Mouse (Mus musculus) myocyte (in vitro differentiated cells): ENCODE measurements around the gene Fam71e1.

Experiments
- CEBPB ChIP-seq: IDR thresholded peaks from 2 replicates; pipeline ENCODE4 v1.6.1; 2011; ENCODE audit warnings: mild to moderate bottlenecking, moderate library complexity; ENCODE audit not compliant: poor library complexity, insufficient read depth, severe bottlenecking
- MAX ChIP-seq: IDR thresholded peaks from one replicate; pipeline ENCODE4 v1.6.1; 2011; ENCODE audit warnings: low read depth, mild to moderate bottlenecking, control low read depth
- MYOD1 ChIP-seq, 3 experiments: IDR thresholded peaks; one replicate each; pipeline ENCODE4 v1.6.1; 2011; ENCODE audit warnings: control low read depth in 2 of 3, low read depth in 2 of 3, mild to moderate bottlenecking in 2 of 3, moderate library complexity in 1 of 3; ENCODE audit not compliant: insufficient read length in 2 of 3, control insufficient read depth in 1 of 3
- POLR2A ChIP-seq: IDR thresholded peaks from one replicate; pipeline ENCODE4 v1.6.1; 2011; ENCODE audit warnings: low read depth, mild to moderate bottlenecking, control low read depth, moderate library complexity; ENCODE audit not compliant: insufficient read length
- POLR2AphosphoS2 ChIP-seq: IDR thresholded peaks from one replicate; pipeline ENCODE4 v1.6.1; 2011; ENCODE audit warnings: low read depth, control low read depth; ENCODE audit not compliant: insufficient read length
- REST ChIP-seq: IDR thresholded peaks from one replicate; pipeline ENCODE4 v1.6.1; 2011; ENCODE audit warnings: mild to moderate bottlenecking, control low read depth, moderate library complexity; ENCODE audit not compliant: insufficient read depth, insufficient read length
- SRF ChIP-seq: IDR thresholded peaks from one replicate; pipeline ENCODE4 v1.6.1; 2011; ENCODE audit warnings: low read depth; ENCODE audit not compliant: control insufficient read depth, insufficient read length
- TCF12 ChIP-seq: IDR thresholded peaks from one replicate; pipeline ENCODE4 v1.6.1; 2011; ENCODE audit warnings: mild to moderate bottlenecking, control low read depth; ENCODE audit not compliant: poor library complexity, insufficient read depth, severe bottlenecking
- USF1 ChIP-seq: IDR thresholded peaks from one replicate; pipeline ENCODE4 v1.6.1; 2011; ENCODE audit warnings: low read depth, mild to moderate bottlenecking, control low read depth, moderate library complexity

DNA sequence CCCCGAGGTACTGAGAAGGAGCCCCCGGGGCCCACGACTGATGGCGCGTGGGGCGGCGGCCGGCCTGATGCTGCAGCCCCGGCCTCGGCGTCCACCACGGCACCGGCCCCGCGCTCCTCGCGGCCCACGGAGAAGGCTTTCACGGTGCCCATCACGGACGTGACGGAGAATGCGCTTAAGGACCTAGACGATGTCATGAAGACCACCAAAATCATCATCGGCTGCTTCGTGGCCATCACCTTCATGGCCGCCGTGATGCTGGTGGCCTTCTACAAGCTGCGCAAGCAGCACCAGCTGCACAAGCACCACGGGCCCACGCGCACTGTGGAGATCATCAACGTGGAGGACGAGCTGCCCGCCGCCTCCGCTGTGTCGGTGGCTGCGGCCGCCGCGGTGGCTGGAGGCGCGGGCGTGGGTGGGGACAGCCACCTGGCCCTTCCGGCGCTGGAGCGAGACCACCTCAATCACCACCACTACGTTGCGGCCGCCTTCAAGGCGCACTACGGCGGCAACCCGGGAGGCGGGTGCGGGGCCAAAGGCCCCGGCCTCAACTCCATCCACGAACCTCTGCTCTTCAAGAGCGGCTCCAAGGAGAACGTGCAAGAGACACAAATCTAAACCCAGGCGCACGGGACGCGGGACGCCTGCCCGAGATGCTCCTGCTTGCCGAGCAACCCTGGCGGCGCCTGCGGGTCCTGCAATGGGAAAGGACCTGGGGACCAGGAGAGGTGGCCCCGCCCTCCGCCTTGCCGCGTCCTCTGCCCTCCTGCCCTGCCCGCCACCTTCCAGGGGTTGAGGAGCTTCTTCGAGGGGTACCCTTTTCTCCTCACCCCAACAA lies 33.9 kb upstream of the Fam71e1 start:
- no peak for TF ChIP-seq TCF12
- TF ChIP-seq SRF: no peak
- no peak for TF ChIP-seq POLR2AphosphoS2
- no peak for TF ChIP-seq POLR2A
- no peak for TF ChIP-seq MYOD1 (IDR thresholded peaks at IDR 0.05; ENCODE audit: control insufficient read depth in 1 of 3, insufficient read length in 2 of 3, low read depth in 2 of 3)
- no peak for TF ChIP-seq CEBPB
- no peak for TF ChIP-seq USF1
- TF ChIP-seq MAX: no peak
- TF ChIP-seq REST: no peak
